Mouse (Mus musculus): ENCODE data around the gene Zfp651.

Gene Zfp651

GRCm38 (mm10) chr9:121762761-121763160 is 3.6 kb downstream of the Zfp651 start:
- DNase-seq = no peak

DNA sequence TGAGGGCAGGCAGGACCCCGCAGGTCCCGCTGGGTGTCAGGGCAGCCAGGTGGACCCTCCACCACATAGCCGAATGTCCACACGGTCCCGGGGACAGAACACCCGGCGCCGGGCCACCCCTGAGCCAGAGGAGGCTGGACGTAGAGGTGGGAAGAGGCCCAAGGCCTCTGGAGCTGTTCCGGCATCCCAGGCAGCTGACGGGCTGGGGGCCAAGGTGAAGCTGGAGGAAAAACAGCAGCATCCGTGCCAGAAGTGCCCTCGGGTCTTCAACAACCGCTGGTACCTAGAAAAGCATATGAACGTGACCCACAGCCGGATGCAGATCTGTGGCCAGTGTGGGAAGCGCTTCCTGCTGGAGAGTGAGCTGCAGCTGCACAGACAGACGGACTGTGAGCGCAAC is 4.6 kb downstream of the Zfp651 start:
- DNase-seq = no peak

GRCm38 (mm10) chr9:121765166-121765855 is 6.2 kb downstream of the Zfp651 start:
- peak; percentile 38 for DNase-seq

DNA sequence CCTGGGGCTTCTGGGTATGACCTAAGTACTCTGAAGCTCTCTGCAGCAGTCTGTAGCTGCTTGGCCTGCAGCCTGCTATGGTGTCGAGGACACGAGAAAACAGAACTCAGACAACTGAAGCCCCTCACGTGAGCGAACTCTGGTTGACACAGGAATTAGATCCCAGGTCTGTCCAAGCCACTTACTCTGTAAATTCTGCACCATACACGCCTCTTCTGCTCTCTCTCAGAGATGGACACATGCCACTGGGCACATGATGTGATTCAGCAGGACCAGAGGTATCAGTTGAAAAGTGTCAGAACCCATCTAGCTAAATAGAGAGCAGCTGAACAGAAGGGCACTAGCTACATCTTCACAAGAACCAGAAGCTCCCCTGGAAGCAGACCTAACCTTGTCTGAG is 13.3 kb downstream of the Zfp651 start:
- DNase-seq = no peak

DNA sequence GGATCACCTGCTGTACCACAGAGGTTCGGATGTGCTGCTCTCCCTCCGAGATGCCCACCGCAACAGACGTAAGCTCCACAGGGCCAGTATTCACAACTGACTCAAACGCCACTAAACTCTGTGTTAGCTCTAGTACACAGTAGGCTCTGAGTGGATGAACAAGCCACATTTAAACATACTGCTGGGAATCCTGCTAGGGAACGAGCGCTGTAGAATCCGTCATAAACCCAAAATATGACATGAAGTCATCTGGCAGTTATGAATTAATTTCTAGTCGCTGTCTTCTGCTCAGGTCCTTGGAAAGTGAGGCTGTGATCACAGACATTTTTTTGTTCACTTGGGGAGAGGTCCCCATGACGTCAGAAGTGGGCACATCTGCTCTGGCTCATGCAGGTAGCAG is 16.8 kb downstream of the Zfp651 start:
- DNase-seq = no peak

GRCm38 (mm10) chr9:121776511-121776910 is 17.4 kb downstream of the Zfp651 start:
- no peak for DNase-seq

DNA sequence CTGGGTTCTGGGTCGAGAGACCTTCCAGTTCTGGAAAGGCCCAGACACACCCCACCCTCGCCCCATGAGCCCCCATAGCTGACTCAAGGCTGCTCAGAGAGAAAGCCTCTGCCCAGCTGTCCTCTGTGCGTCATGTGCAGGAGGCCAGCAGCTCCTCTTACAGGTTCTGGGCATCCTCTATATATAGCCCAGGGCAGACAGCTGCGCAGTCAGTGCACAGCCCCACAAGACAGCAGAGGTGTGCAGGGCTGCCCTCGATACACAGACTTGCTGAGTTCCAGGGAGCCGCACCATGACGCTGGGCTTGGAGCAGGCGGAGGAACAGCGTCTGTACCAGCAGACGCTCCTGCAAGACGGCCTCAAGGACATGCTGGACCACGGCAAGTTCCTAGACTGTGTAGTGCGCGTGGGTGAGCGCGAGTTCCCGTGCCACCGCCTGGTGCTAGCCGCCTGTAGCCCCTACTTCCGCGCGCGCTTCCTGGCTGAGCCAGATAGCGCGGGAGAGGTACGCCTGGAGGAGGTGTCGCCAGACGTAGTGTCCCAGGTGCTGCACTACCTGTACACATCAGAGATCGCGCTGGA is 18.4 kb downstream of the Zfp651 start, which contains the start of gene Klhl40:
Klhl40 (plus strand) TSS at position 124 of the 582 bp plus-strand sequence.
- DNase-seq = no peak

DNA sequence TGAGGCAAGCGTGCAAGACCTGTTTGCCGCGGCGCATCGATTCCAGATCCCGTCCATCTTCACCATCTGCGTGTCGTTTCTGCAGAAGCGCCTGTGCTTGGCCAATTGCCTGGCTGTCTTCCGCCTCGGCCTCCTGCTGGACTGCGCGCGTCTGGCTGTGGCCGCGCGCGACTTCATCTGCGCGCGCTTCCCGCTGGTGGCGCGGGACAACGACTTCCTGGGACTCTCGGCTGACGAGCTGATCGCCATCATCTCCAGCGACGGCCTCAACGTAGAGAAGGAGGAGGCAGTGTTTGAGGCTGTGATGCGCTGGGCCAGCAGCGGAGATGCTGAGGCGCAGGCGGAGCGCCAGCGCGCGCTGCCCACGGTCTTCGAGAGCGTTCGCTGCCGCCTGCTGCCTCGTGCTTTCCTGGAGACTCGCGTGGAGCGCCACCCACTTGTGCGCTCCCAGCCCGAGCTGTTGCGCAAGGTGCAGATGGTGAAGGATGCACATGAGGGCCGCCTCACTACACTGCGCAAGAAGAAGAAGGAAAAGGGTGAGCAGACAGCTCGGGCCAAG is 19.0 kb downstream of the Zfp651 start:
- DNase-seq = no peak

DNA sequence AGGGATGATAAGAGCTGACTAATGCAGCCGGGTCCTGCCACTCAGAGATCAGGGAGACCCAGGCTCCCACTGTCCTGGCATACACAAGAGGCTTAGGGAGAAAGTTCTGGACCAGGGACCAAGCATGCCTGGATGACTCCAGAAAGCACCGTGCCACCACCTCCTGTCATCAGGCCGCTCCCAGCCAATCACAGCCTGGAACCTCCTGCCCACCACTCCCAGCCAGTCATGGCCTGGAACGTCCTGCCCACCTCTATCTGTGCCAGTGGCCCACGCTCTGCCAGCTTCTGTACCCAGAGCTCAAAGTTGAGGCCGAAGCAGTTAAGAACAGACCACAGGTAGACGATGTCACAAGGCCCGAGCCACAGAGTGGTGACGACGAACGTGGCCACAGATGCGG is 25.7 kb downstream of the Zfp651 start:
- DNase-seq = no peak

GRCm38 (mm10) chr9:121785261-121785660 is 26.1 kb downstream of the Zfp651 start:
- no peak for DNase-seq

GRCm38 (mm10) chr9:121786359-121786758 is 27.2 kb downstream of the Zfp651 start:
- DNase-seq = no peak

DNA sequence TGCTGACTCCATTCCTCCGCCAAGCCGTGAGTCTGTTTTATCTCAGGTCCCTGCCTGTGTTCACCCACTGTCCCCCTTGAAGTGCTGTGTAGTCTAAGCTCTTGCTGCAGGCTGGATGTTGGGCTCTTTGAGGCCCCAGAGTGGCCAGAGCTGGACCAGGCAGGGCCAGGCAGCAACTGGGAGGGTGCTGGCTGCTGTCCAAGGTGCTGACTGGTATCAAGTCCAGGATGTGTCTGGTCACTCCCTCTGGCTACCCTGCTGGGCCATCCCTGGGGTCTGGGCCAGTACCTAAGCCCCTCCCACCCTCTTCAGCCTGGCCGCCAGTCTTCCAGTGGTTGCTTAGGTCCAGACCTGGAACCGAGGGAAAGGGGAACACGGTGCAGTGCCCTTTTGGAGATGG is 32.1 kb downstream of the Zfp651 start:
- peak; percentile 43 for DNase-seq

DNA sequence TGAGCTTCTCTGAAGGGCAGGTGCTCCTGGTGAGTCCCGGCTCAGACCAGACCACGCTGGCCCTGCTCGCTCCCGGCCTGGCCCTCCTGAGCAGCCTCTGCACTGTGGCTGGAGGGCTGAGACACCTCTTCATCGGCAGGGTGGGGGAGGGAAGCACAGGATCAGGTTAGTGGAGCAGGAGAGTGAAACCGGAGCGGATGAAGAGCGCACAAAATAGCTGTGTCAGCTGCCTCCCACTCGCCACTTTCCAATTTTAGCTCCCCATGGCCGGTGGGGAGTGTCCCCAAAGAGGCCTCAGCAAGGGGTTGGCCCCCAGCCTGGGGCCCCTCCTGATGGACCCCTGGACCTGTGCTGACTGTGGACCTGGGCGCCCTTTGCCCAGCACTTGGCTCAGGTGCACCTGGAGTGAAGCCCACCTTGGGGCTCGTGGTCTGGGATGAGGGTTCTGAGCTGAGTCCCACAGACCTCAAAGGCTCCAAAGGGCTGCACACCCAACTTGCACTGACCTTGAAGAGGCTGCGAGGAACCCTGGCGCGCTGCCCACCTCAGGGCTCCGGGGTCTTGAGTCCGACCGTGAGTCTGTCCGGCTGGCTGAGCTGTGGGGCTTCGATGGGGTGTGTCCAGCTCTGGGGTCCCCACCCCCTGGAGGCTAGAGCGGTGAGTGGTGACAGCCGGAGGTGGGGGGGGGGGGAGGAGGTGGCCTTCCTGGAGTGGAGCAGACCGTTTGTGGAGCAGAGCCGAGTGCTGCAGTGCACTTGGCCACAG is 32.8 kb downstream of the Zfp651 start, which contains the start of gene Hhatl:
Hhatl (minus strand) TSS at position 751 of the 765 bp plus-strand sequence.
- DNase-seq = no peak

- DNase-seq = no peak
These were observed 35.9 kb downstream of the Zfp651 start for GRCm38 (mm10) chr9:121794972-121795539.

GRCm38 (mm10) chr9:121797722-121798121 is 38.6 kb downstream of the Zfp651 start:
- no peak for DNase-seq

DNA sequence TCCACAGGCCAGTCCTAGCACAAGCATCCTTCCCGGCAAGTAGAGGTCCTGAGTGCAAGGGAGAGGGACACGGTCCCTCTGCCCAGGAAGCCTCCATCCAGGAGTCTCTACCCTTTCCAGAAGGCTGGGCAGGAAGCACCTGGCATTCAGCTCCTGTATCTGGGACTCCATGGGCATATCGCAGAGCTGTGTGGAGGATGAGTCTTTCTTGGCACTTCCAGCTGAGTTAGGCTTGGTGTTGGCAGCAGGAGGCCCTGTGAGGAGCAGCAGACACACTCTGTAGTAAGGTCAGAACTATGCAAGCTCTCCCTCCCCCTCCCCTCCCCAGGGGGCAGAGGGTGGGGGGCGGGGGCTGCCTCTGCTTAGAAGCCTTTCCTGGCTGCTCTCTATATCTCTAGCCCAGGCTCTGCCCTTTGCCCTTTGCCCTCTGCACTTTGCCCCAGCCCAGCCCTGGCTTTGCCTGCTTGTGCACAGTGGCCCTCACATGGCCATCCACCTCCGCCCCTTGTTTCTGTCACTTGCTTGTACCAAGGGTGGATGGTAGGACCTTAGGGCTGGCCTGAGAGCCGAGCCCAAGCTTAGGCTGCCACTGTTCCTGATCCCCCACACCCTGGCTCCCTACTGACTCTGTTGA is 39.9 kb downstream of the Zfp651 start:
- no peak for DNase-seq

DNA sequence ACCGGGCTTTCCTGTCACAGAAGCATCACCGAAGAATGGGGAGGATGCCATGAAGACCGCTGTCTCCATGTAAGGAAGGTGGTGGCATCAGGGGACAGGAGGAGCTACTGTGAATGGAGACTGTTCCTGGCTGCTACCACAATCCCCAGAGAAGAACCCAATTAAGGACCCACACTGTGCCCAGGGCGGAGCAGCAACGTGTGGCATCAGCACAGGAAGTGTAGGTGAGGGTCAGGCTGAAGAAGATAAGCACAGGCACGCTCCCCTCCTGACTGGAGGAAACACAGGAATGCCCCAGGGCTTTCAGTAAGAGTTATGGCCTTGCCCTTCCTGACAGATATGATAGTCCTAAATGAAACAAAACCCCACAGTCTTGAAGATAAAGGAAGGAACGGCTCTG is 43.6 kb downstream of the Zfp651 start:
- DNase-seq = no peak

DNA sequence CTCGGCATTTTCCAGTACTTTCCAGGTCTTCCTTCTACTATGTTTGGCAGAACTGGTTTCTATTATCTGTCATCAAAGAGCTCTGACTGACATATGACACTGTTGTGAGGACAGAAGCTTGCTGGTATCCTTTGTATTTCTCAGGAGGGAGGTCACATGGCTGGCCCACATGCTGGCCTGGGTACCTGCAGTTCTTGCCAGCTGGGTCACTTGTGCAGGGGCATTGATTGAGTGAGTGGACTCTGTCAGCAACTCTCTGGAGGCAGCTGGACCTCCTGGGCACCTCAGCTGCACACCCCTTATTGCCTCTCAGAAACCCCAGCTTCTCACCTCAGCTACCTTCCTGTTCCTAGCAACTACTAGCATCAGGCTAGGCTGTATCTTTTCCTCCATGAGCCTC is 48.4 kb downstream of the Zfp651 start:
- DNase-seq = no peak

GRCm38 (mm10) chr9:121807947-121808346 is 48.8 kb downstream of the Zfp651 start:
- DNase-seq = no peak

DNA sequence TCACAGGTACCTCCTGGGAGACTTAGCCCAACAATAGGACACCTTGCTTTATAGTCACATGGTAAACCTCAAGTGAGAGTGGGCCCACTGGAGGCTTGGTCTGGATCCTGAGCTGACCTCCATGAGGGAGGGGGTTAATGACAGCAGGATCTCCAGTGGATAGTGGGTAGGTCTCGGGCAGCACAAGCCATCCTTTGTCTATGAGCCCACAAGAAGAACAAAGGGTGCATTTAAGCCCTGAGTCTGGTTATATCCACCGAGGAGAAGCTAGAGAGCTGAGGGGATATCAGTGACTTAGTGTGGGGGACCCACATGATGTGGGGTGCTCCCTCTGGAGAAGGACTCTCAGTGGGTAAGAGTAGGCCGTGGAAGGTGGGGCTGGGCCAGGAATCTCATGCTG is 49.4 kb downstream of the Zfp651 start:
- DNase-seq = no peak

GRCm38 (mm10) chr9:121810081-121810821 is 51.1 kb downstream of the Zfp651 start:
- DNase-seq = no peak

DNA sequence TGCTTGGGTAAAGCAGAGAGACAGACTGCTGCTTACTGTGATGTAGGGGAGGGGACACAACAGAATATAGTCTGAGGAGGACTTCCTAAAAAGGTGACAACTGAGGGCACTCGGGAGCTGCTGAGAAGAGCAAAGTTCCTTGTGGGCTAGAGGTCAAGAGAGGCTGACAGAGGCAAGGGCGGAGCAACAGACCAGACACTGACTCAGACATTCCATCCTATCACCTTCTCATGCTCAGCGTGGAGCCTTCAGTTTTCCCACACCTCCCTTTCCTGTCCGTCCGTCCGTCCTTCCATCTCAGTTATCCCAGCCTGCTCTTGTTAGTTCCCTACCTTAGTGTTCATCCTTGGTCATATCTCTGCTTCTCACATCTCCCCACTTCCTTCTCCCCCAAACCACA is 56.1 kb downstream of the Zfp651 start:
- no peak for DNase-seq

All from cerebellum, adult 11 months (tissue).